Mouse (Mus musculus): ENCODE results near the gene Hif1an. TPM values are rescaled to one million over a fixed set of nuclear protein-coding genes. Genes with fewer than 3 reads are reported as not detected.

Hif1an gene
- total and polyA plus RNA-seq, 3 experiments: 9.9 to 14.2 (median 11.7) TPM

DNA sequence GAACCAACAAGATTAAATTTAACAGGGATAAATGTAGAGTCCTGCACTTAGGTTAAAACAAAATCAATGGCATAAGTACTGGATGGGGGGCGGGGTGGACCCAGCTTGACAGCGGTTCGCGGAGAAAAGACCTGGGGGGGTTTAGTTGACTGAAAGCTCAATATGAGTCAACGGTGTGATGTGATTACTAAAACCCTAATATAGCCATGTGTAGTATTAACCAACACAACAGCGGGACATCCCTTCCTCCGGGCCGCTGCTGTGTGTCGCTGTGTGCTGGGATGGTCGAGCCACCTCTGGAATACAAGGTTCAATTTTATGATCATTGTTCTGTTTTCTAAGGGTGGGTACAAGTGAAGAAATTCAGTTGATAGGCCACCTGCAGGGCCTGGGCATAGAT lies 19.5 kb downstream of the Hif1an start:
- H3K4me1 ChIP-seq (ENCODE audit: insufficient read depth, low read depth, low read length): no peaks in the 10 kb centered on the region; the same call in 1 of the 2 replicates
- TF ChIP-seq GATA1 (IDR thresholded peaks at IDR 0.05; ENCODE audit: borderline replicate concordance, low read length): no peak
- TF ChIP-seq POLR2AphosphoS5 (IDR thresholded peaks at IDR 0.05; ENCODE audit: insufficient replicate concordance, low read depth, low read length): no peak
- TF ChIP-seq CTCF (IDR thresholded peaks at IDR 0.05; ENCODE audit: low read depth, low read length): no peak
- no peak for TF ChIP-seq GATA2 (IDR thresholded peaks at IDR 0.05; ENCODE audit: borderline replicate concordance, low read depth, low read length)
- TF ChIP-seq TAL1 (conservative IDR thresholded peaks at IDR 0.05; ENCODE audit: low read depth, low read length): no peak
- DNase-seq (ENCODE audit: low spot score) (no peak), ATAC-seq (ENCODE audit: extremely low read depth, insufficient number of reproducible peaks, low FRiP score, poor library complexity, severe bottlenecking) (no peak)
- no peak overlapping the region for H3K4me3 ChIP-seq (ENCODE audit: low read depth, low read length)
- peaks cover 10% of the 10 kb centered on the region for H3K36me3 ChIP-seq (replicated peaks)
- no peaks in the 10 kb centered on the region for H3K9me3 ChIP-seq (replicated peaks)
- peaks cover 12% of the 10 kb centered on the region for H3K27me3 ChIP-seq (ENCODE audit: insufficient read depth, low read length)

- Histone ChIP-seq H3K27me3 (ENCODE audit: insufficient read depth, low read length) (peaks cover 12% of the 10 kb centered on the region), H3K4me3 (ENCODE audit: low read depth, low read length) (no peak overlapping the region), H3K9me3 (replicated peaks) (no peaks in the 10 kb centered on the region), H3K4me1 (ENCODE audit: insufficient read depth, low read depth, low read length) (no peaks in the 10 kb centered on the region; the same call in 1 of the 2 replicates), H3K36me3 (replicated peaks) (peaks cover 5% of the 10 kb centered on the region)
- ATAC-seq (ENCODE audit: extremely low read depth, insufficient number of reproducible peaks, low FRiP score, poor library complexity, severe bottlenecking) (peak; percentile 66), DNase-seq (ENCODE audit: low spot score) (peak; percentile 73)
- TF ChIP-seq TAL1 (conservative IDR thresholded peaks at IDR 0.05; ENCODE audit: low read depth, low read length) (no peak), GATA2 (IDR thresholded peaks at IDR 0.05; ENCODE audit: borderline replicate concordance, low read depth, low read length) (no peak), CTCF (IDR thresholded peaks at IDR 0.05; ENCODE audit: low read depth, low read length) (peak; percentile 100), POLR2AphosphoS5 (IDR thresholded peaks at IDR 0.05; ENCODE audit: insufficient replicate concordance, low read depth, low read length) (no peak), GATA1 (IDR thresholded peaks at IDR 0.05; ENCODE audit: borderline replicate concordance, low read length) (no peak)
Measured at GRCm38 (mm10) chr19:44582638-44583309, 20.1 kb downstream of the Hif1an start.

DNA sequence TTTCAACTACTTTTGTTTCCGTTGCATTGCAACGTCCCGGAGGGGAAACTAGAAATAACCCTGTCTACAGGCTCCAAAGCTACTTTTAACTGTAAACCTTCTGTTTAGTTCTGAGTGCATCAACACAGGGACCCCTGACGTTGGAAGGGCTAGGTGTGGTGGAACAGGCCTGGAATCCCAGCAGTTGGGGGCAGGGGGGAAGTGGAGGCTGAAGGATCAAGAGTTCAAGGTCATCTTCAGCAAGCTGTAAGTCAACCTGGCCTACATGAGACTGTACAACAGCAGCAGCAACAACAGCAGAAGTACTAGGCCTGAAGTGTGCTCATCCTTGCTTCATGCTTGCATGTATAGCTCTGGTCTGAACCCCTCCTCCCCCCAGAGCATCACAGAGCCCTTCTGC lies 25.4 kb downstream of the Hif1an start:
- Histone ChIP-seq H3K9me3 (replicated peaks) (no peaks in the 10 kb centered on the region), H3K4me1 (ENCODE audit: insufficient read depth, low read depth, low read length) (no peaks in the 10 kb centered on the region), H3K4me3 (ENCODE audit: low read depth, low read length) (no peak overlapping the region), H3K36me3 (replicated peaks) (no peaks in the 10 kb centered on the region), H3K27me3 (ENCODE audit: insufficient read depth, low read length) (peaks cover 18% of the 10 kb centered on the region)
- TF ChIP-seq CTCF (IDR thresholded peaks at IDR 0.05; ENCODE audit: low read depth, low read length) (no peak), GATA2 (IDR thresholded peaks at IDR 0.05; ENCODE audit: borderline replicate concordance, low read depth, low read length) (no peak), TAL1 (conservative IDR thresholded peaks at IDR 0.05; ENCODE audit: low read depth, low read length) (no peak), GATA1 (IDR thresholded peaks at IDR 0.05; ENCODE audit: borderline replicate concordance, low read length) (no peak), POLR2AphosphoS5 (IDR thresholded peaks at IDR 0.05; ENCODE audit: insufficient replicate concordance, low read depth, low read length) (no peak)
- DNase-seq (ENCODE audit: low spot score) (no peak), ATAC-seq (ENCODE audit: extremely low read depth, insufficient number of reproducible peaks, low FRiP score, poor library complexity, severe bottlenecking) (no peak)

DNA sequence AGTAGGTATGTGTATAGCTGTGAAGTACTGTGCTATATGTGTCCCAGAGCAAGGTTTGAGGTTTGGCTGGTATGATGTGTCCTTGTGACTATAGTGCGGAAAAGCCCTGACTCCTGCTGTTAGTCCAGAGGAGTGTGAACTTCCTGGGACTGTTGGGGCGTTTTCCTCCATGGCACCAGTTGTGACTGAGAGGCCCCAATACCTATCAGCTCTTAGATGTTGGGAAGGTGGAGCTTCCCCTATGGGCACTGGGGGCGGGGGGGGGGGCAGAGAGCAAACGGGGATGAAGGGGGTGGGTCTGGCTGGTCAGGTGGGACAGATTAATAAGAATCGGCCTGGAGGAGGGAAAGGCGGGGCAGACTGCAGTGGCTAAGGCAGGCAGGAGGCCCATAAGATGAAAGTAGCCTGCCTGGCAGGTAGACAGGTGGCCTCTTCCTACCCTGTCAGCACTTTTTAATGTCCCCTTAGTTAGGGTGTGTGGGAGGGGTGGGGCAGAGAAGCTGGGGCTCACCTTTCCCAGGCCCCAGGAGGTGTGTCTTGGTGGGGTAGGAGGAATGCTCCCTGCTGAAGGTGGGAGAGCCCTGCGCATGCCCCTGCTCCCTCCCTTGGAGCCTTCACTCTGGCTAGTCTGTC lies 27.1 kb downstream of the Hif1an start:
- no peak overlapping the region for H3K4me3 ChIP-seq (ENCODE audit: low read depth, low read length)
- DNase-seq (ENCODE audit: low spot score) (no peak), ATAC-seq (ENCODE audit: extremely low read depth, insufficient number of reproducible peaks, low FRiP score, poor library complexity, severe bottlenecking) (no peak)
- no peak for TF ChIP-seq CTCF (IDR thresholded peaks at IDR 0.05; ENCODE audit: low read depth, low read length)
- no peak for TF ChIP-seq TAL1 (conservative IDR thresholded peaks at IDR 0.05; ENCODE audit: low read depth, low read length)
- H3K9me3 ChIP-seq (replicated peaks): peaks cover 3% of the 10 kb centered on the region
- H3K4me1 ChIP-seq (ENCODE audit: insufficient read depth, low read depth, low read length): no peaks in the 10 kb centered on the region
- peaks cover 18% of the 10 kb centered on the region for H3K27me3 ChIP-seq (ENCODE audit: insufficient read depth, low read length)
- no peaks in the 10 kb centered on the region for H3K36me3 ChIP-seq (replicated peaks)

DNA sequence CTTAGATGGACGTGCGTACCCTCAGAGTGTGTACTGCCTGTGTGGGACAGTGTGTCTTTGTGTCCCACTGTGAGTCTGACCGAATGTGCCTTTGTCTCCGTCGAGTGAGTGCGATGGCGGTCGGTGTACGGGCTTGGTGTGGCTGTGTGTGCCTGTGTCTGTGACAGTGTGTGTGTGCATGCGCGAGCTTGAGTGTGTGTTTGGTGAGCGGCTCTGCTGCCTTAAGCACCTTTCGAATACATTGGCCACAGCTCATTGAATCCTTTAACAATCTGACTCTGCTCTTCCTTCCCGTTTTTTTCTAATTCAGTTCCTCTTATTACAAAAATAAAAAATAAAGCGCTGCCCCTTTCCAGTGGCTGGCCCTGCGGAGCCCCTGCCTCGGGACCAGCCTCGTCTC lies 28.3 kb downstream of the Hif1an start:
- Histone ChIP-seq H3K36me3 (replicated peaks) (no peaks in the 10 kb centered on the region), H3K4me3 (ENCODE audit: low read depth, low read length) (no peak overlapping the region), H3K4me1 (ENCODE audit: insufficient read depth, low read depth, low read length) (no peaks in the 10 kb centered on the region), H3K9me3 (replicated peaks) (peaks cover 3% of the 10 kb centered on the region), H3K27me3 (ENCODE audit: insufficient read depth, low read length) (peaks cover 12% of the 10 kb centered on the region)
- DNase-seq (ENCODE audit: low spot score) (no peak), ATAC-seq (ENCODE audit: extremely low read depth, insufficient number of reproducible peaks, low FRiP score, poor library complexity, severe bottlenecking) (no peak)
- TF ChIP-seq CTCF (IDR thresholded peaks at IDR 0.05; ENCODE audit: low read depth, low read length) (no peak), GATA1 (IDR thresholded peaks at IDR 0.05; ENCODE audit: borderline replicate concordance, low read length) (no peak), GATA2 (IDR thresholded peaks at IDR 0.05; ENCODE audit: borderline replicate concordance, low read depth, low read length) (no peak), TAL1 (conservative IDR thresholded peaks at IDR 0.05; ENCODE audit: low read depth, low read length) (no peak), POLR2AphosphoS5 (IDR thresholded peaks at IDR 0.05; ENCODE audit: insufficient replicate concordance, low read depth, low read length) (no peak)

DNA sequence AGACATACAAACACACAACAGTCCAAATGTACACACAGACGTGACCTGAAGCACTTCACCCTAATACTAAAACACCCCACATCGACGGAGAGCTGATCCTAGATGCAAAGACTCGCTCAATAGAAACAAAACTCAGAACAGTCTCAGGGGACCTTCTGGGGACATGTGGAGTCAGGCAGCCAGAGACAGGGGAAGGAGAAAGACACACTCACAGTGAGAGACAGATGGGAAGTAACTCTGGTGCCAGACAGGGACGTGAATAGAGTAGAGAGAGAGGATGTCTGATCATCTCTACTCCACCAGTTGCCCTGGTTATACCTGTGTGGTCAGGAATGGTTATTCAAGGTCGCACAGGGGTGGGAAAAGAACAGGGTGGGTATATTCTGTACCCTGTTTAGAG lies 29.0 kb downstream of the Hif1an start:
- H3K27me3 ChIP-seq (ENCODE audit: insufficient read depth, low read length): peaks cover 13% of the 10 kb centered on the region
- TF ChIP-seq GATA1 (IDR thresholded peaks at IDR 0.05; ENCODE audit: borderline replicate concordance, low read length) (no peak), POLR2AphosphoS5 (IDR thresholded peaks at IDR 0.05; ENCODE audit: insufficient replicate concordance, low read depth, low read length) (no peak)
- no peaks in the 10 kb centered on the region for H3K4me1 ChIP-seq (ENCODE audit: insufficient read depth, low read depth, low read length)
- H3K4me3 ChIP-seq (ENCODE audit: low read depth, low read length): no peak overlapping the region
- no peak for DNase-seq (ENCODE audit: low spot score)
- H3K36me3 ChIP-seq (replicated peaks): no peaks in the 10 kb centered on the region
- peaks cover 3% of the 10 kb centered on the region for H3K9me3 ChIP-seq (replicated peaks)
- ATAC-seq (ENCODE audit: extremely low read depth, insufficient number of reproducible peaks, low FRiP score, poor library complexity, severe bottlenecking): no peak
